Mouse (Mus musculus) layer of hippocampus, adult 6 months (tissue): ENCODE measurements around the gene 1700003E16Rik. TPM values are rescaled to one million over a fixed set of nuclear protein-coding genes. Genes with fewer than 3 reads are reported as not detected.

Source experiments
- long read RNA-seq, 2 experiments: library from polyadenylated mRNA; unstranded; transcript quantifications; one replicate each; pipeline ENCODE4 v2.0.0; 2019 to 2020
- polyA plus RNA-seq: library from polyadenylated mRNA; unstranded; fragments of <200 nt; fragmentation: Nextera tagmentation; gene quantifications from 2 replicates; pipeline ENCODE4 v1.2.3, GENCODE M21; 2021

Gene 1700003E16Rik
- 32.0 and 43.1 TPM in 2 replicates for polyA plus RNA-seq
- long read RNA-seq, experiment 1, partial matches to known transcripts = 0 of 17 reads
- long read RNA-seq, experiment 1, other reads (novel, unspliced or antisense) = 10 of 17 reads
- long read RNA-seq, experiment 2, transcript 1700003E16Rik-201 (4 exons, 2,020 nt) = minor isoform, 11 of 64 reads
- long read RNA-seq, experiment 2, transcript 1700003E16Rik-202 (2 exons, 2,070 nt) = major isoform, 28 of 64 reads
- long read RNA-seq, experiment 2, partial matches to known transcripts = 3 of 64 reads
- long read RNA-seq, experiment 2, other reads (novel, unspliced or antisense) = 22 of 64 reads

GRCm38 (mm10) chr6:83156259-83156684 lies at the start of gene 1700003E16Rik, which contains the start of gene Wdr54:
1700003E16Rik (plus strand) TSS chr6:83156404.
Wdr54 (minus strand) TSS chr6:83156397.

GRCm38 (mm10) chr6:83108762-83109668 lies 47.2 kb upstream of the 1700003E16Rik start, which contains the start of gene Mrpl53:
Mrpl53 (plus strand) TSS chr6:83109040.

GRCm38 (mm10) chr6:83115011-83115671 lies 41.1 kb upstream of the 1700003E16Rik start, which contains the start of gene Mogs:
Mogs (plus strand) TSS chr6:83115496.

GRCm38 (mm10) chr6:83120930-83121862 lies 35.0 kb upstream of the 1700003E16Rik start, which contains the start of gene Wbp1:
Wbp1 (minus strand) TSS chr6:83121559.

GRCm38 (mm10) chr6:83125331-83125730 lies 30.9 kb upstream of the 1700003E16Rik start, which contains the start of gene Ino80b:
Ino80b (minus strand) TSS chr6:83125431.

GRCm38 (mm10) chr6:83134951-83135513 lies 21.2 kb upstream of the 1700003E16Rik start, which contains the start of gene Rtkn:
Rtkn (plus strand) TSS chr6:83135463.

GRCm38 (mm10) chr6:83165607-83166242 lies 9.5 kb downstream of the 1700003E16Rik start, which contains the start of gene Dctn1:
Dctn1 (plus strand) TSS chr6:83165920.

Other genes with a start within 250 kb of the 1700003E16Rik start
- 13.3 and 16.3 TPM in 2 replicates for gene Sema4f, start 216.6 kb upstream of the 1700003E16Rik start, polyA plus RNA-seq
- 0.10 and 0.11 TPM in 2 replicates for gene M1ap, start 209.5 kb upstream of the 1700003E16Rik start, polyA plus RNA-seq
- gene Dok1, start 122.9 kb upstream of the 1700003E16Rik start, polyA plus RNA-seq = 1.0 and 2.4 TPM in 2 replicates
- gene Loxl3, start 122.2 kb upstream of the 1700003E16Rik start, polyA plus RNA-seq = 2.1 and 2.7 TPM in 2 replicates
- gene Aup1, start 101.9 kb upstream of the 1700003E16Rik start, polyA plus RNA-seq = 69.0 and 92.6 TPM in 2 replicates
- gene Htra2, start 101.1 kb upstream of the 1700003E16Rik start, polyA plus RNA-seq = 34.7 and 37.5 TPM in 2 replicates
- gene Dqx1, start 98.6 kb upstream of the 1700003E16Rik start, polyA plus RNA-seq = 0.18 and 0.25 TPM in 2 replicates
- gene Tlx2, start 86.1 kb upstream of the 1700003E16Rik start, polyA plus RNA-seq = 0.41 TPM in 1 of 2 replicates, not detected in the other
- gene Pcgf1, start 78.5 kb upstream of the 1700003E16Rik start, polyA plus RNA-seq = 23.7 and 27.1 TPM in 2 replicates
- gene Lbx2, start 70.0 kb upstream of the 1700003E16Rik start, polyA plus RNA-seq = 0.93 and 1.4 TPM in 2 replicates
- 0.67 and 0.70 TPM in 2 replicates for gene Ccdc142, start 54.8 kb upstream of the 1700003E16Rik start, polyA plus RNA-seq
- 0.80 and 0.90 TPM in 2 replicates for gene Gm42688, start 54.8 kb upstream of the 1700003E16Rik start, polyA plus RNA-seq
- 146 and 148 TPM in 2 replicates for gene Mrpl53, start 47.4 kb upstream of the 1700003E16Rik start, polyA plus RNA-seq
- gene Mogs, start 40.9 kb upstream of the 1700003E16Rik start, polyA plus RNA-seq = 2.2 and 2.8 TPM in 2 replicates
- 28.4 and 32.2 TPM in 2 replicates for gene Wbp1, start 34.8 kb upstream of the 1700003E16Rik start, polyA plus RNA-seq
- gene Ino80b, start 31.0 kb upstream of the 1700003E16Rik start, polyA plus RNA-seq = 9.7 and 11.3 TPM in 2 replicates
- gene Rtkn, start 20.9 kb upstream of the 1700003E16Rik start, polyA plus RNA-seq = 45.2 and 50.6 TPM in 2 replicates
- gene Wdr54, start within 50 bp of the 1700003E16Rik start, polyA plus RNA-seq = 20.7 and 21.5 TPM in 2 replicates
- gene Dctn1, start 9.5 kb downstream of the 1700003E16Rik start, polyA plus RNA-seq = 119 and 123 TPM in 2 replicates
- 0.14 and 9.7 TPM in 2 replicates for gene Slc4a5, start 63.4 kb downstream of the 1700003E16Rik start, polyA plus RNA-seq
- 15.1 and 16.7 TPM in 2 replicates for gene Mthfd2, start 169.5 kb downstream of the 1700003E16Rik start, polyA plus RNA-seq
- gene Mob1a, start 169.6 kb downstream of the 1700003E16Rik start, polyA plus RNA-seq = 18.2 and 18.6 TPM in 2 replicates
- 234 and 271 TPM in 2 replicates for gene Bola3, start 192.7 kb downstream of the 1700003E16Rik start, polyA plus RNA-seq